Mouse (Mus musculus): ENCODE data around the gene Pthlh. TPM values are rescaled to one million over a fixed set of nuclear protein-coding genes. Genes with fewer than 3 reads are reported as not detected.

Gene Pthlh
- total and polyA plus RNA-seq, 3 experiments = not detected

- dilution Hi-C loops (cut with MboI; ENCODE audit: extremely low pct_ligation_motif_present, extremely low pct_unique_long_range_greater_than_20kb, low sequenced_read_pairs) = no loop called here
- Histone ChIP-seq H3K4me3 (replicated peaks in 1 of 3; ENCODE audit: low read depth in 2 of 3, low read length in 2 of 3, poor library complexity in 1 of 3) (no peak overlapping the region), H3K27me3 (replicated peaks) (no peaks in the 10 kb centered on the region)
Observed at GRCm38 (mm10) chr6:147263178-147263577, 805 bp downstream of the Pthlh start.

DNA sequence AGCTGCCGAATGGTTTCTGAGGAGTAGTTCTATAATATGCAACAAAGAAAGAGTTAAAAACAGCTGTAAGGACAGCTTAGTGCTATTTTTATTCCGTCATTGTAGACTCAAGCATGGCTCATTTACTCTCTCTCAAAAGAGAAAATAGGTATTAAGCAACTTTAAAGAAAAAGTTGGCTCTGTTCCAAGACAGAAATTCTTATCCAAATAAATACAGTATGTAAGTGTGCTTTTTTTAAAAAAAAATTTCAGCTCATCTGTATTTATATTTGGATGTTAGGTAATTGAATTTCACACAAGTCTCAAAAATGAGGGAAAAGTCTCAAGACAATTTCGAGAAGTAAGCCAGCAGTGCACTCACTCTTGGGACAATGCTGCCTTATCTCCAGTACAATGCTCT, 2.4 kb downstream of the Pthlh start:
- H3K4me1 ChIP-seq (ENCODE audit: control insufficient read depth in 1 of 2, insufficient read depth in 2 of 2) = peaks cover 0 to 4% of the 10 kb centered on the region in 2 experiments; a peak in 1 of 4 replicates
- H3K36me3 ChIP-seq (replicated peaks in 1 of 2; ENCODE audit: control insufficient read depth in 1 of 2, insufficient read depth in 1 of 2, low read length in 1 of 2) = no peaks in the 10 kb centered on the region
- H3K9me3 ChIP-seq (replicated peaks; ENCODE audit: low read length) = no peaks in the 10 kb centered on the region
- H3K9ac ChIP-seq (ENCODE audit: insufficient read depth, low read depth) = no peak overlapping the region
- dilution Hi-C loops (cut with MboI; ENCODE audit: extremely low pct_ligation_motif_present, extremely low pct_unique_long_range_greater_than_20kb, low sequenced_read_pairs) = no loop called here
- no peak overlapping the region for H3K27ac ChIP-seq (ENCODE audit: insufficient read depth, low read depth)
- H3K79me2 ChIP-seq (replicated peaks; ENCODE audit: control insufficient read depth, extremely low read depth, insufficient read depth, poor library complexity, severe bottlenecking) = no peaks in the 10 kb centered on the region
- no peak for TF ChIP-seq CHD2 (IDR thresholded peaks at IDR 0.05; ENCODE audit: low read length)
- no peak for TF ChIP-seq POLR2A (IDR thresholded peaks at IDR 0.05; ENCODE audit: low read depth, low read length)
- TF ChIP-seq NRF1 (IDR thresholded peaks at IDR 0.05; ENCODE audit: low read depth, low read length) = no peak
- no peak for TF ChIP-seq PAX5 (IDR thresholded peaks at IDR 0.05; ENCODE audit: low read length)
- TF ChIP-seq MXI1 (IDR thresholded peaks at IDR 0.05; ENCODE audit: low read depth, low read length) = no peak
- TF ChIP-seq ZC3H11A (IDR thresholded peaks at IDR 0.05; ENCODE audit: low read depth, low read length) = no peak
- TF ChIP-seq USF2 (conservative IDR thresholded peaks at IDR 0.05; ENCODE audit: low read depth, low read length) = no peak
- TF ChIP-seq E2F4 (IDR thresholded peaks at IDR 0.05; ENCODE audit: insufficient replicate concordance, low read depth, low read length) = no peak
- no peak for TF ChIP-seq ETS1 (conservative IDR thresholded peaks at IDR 0.05; ENCODE audit: low read depth, low read length)
- no peak for TF ChIP-seq SMC3 (IDR thresholded peaks at IDR 0.05; ENCODE audit: low read depth, low read length)
- no peak for TF ChIP-seq RAD21 (IDR thresholded peaks at IDR 0.05; ENCODE audit: low read depth, low read length)
- no peak for TF ChIP-seq TCF12 (IDR thresholded peaks at IDR 0.05; ENCODE audit: low read depth, low read length)
- H3K27me3 ChIP-seq (replicated peaks) = no peaks in the 10 kb centered on the region
- H3K4me3 ChIP-seq (replicated peaks in 1 of 3; ENCODE audit: low read depth in 2 of 3, low read length in 2 of 3, poor library complexity in 1 of 3) = no peak overlapping the region
- no peak for DNase-seq (ENCODE audit: extremely low read depth)
- H3K4me2 ChIP-seq (ENCODE audit: insufficient read depth, low read depth, poor library complexity, severe bottlenecking) = no peak overlapping the region; the same call in 1 of the 2 replicates
- in situ Hi-C loops (cut with MboI; ENCODE audit: low pct_ligation_motif_present, low pct_unique_long_range_greater_than_20kb, low sequenced_read_pairs) = no loop called here

More at GRCm38 (mm10) chr6:147263178-147263577, 805 bp downstream of the Pthlh start:
- in situ Hi-C loops (cut with MboI; ENCODE audit: low pct_ligation_motif_present, low pct_unique_long_range_greater_than_20kb, low sequenced_read_pairs) = no loop called here
- DNase-seq (ENCODE audit: extremely low read depth) = no peak
- Histone ChIP-seq H3K4me1 (ENCODE audit: control insufficient read depth in 1 of 2, insufficient read depth in 2 of 2) (peaks cover 0 to 4% of the 10 kb centered on the region in 2 experiments; a peak in 1 of 4 replicates), H3K79me2 (replicated peaks; ENCODE audit: control insufficient read depth, extremely low read depth, insufficient read depth, poor library complexity, severe bottlenecking) (no peaks in the 10 kb centered on the region), H3K9me3 (replicated peaks; ENCODE audit: low read length) (no peaks in the 10 kb centered on the region), H3K36me3 (replicated peaks in 1 of 2; ENCODE audit: control insufficient read depth in 1 of 2, insufficient read depth in 1 of 2, low read length in 1 of 2) (no peaks in the 10 kb centered on the region), H3K27ac (ENCODE audit: insufficient read depth, low read depth) (no peak overlapping the region), H3K9ac (ENCODE audit: insufficient read depth, low read depth) (no peak overlapping the region), H3K4me2 (ENCODE audit: insufficient read depth, low read depth, poor library complexity, severe bottlenecking) (peak overlapping the region; percentile 46)
- TF ChIP-seq E2F4 (IDR thresholded peaks at IDR 0.05; ENCODE audit: insufficient replicate concordance, low read depth, low read length) (no peak), RAD21 (IDR thresholded peaks at IDR 0.05; ENCODE audit: low read depth, low read length) (no peak), TCF12 (IDR thresholded peaks at IDR 0.05; ENCODE audit: low read depth, low read length) (no peak), MAZ (IDR thresholded peaks at IDR 0.05; ENCODE audit: low read depth, low read length) (no peak), ETS1 (conservative IDR thresholded peaks at IDR 0.05; ENCODE audit: low read depth, low read length) (no peak), UBTF (IDR thresholded peaks at IDR 0.05; ENCODE audit: low read depth, low read length) (no peak), PAX5 (IDR thresholded peaks at IDR 0.05; ENCODE audit: low read length) (no peak), ZC3H11A (IDR thresholded peaks at IDR 0.05; ENCODE audit: low read depth, low read length) (no peak), SIN3A (IDR thresholded peaks at IDR 0.05; ENCODE audit: low read length) (no peak), USF2 (conservative IDR thresholded peaks at IDR 0.05; ENCODE audit: low read depth, low read length) (no peak), MAFK (IDR thresholded peaks at IDR 0.05; ENCODE audit: insufficient replicate concordance, low read length) (no peak), IRF4 (IDR thresholded peaks at IDR 0.05; ENCODE audit: low read depth, low read length) (no peak), CTCF (conservative IDR thresholded peaks at IDR 0.05 in 1 of 2, IDR thresholded peaks at IDR 0.05 in 1 of 2; ENCODE audit: low read depth in 2 of 2, low read length in 2 of 2) (no peak), POLR2A (IDR thresholded peaks at IDR 0.05; ENCODE audit: low read depth, low read length) (no peak), TBP (conservative IDR thresholded peaks at IDR 0.05; ENCODE audit: low read depth, low read length) (no peak), JUN (IDR thresholded peaks at IDR 0.05; ENCODE audit: insufficient read depth, low read depth, low read length) (no peak), ELF1 (IDR thresholded peaks at IDR 0.05; ENCODE audit: low read depth, low read length) (no peak), GABPA (IDR thresholded peaks at IDR 0.05; ENCODE audit: insufficient replicate concordance, low read depth, low read length) (no peak)
